Mouse (Mus musculus) ES-E14 (cell line): ENCODE measurements around the gene Astl.

Experiments
- MAFK ChIP-seq: IDR thresholded peaks from 2 replicates; pipeline ENCODE4 v1.6.1; 2014; ENCODE audit warnings: mild to moderate bottlenecking, low read depth, low read length, inconsistent platforms; ENCODE audit not compliant: insufficient read depth
- ZC3H11A ChIP-seq: IDR thresholded peaks from 2 replicates; pipeline ENCODE4 v1.6.1; 2012; ENCODE audit warnings: low read depth, mild to moderate bottlenecking, inconsistent platforms, low read length, borderline replicate concordance

DNA sequence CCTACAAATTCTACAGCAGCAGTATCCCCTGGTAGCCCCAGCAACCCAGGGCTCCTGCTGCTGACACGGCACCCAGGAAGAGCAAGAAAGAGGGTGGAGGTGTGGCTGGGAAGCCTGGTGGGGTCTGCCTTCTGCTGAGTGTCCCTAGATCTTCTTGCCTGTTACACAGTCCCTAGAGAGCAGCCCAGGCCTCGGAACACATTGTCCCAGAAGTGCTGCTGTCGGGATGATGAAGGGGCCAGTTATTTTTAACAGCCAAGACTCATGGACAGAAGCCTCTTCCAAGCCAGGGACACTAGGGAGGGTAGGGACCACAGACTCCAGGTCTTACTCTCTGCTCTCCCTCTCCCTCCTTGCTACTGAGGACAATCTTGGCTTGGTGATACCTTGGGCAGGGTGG lies 40.8 kb downstream of the Astl start:
- TF ChIP-seq ZC3H11A (no peak), MAFK (no peak)
